Mouse (Mus musculus): ENCODE results near the gene Slc22a14. TPM values are rescaled to one million over a fixed set of nuclear protein-coding genes. Genes with fewer than 3 reads are reported as not detected.
"Not testable (repeated sequence)": the region's sequence is repeated elsewhere in the genome, so short reads cannot be mapped to it uniquely, and the experiment has no call there.

Slc22a14 gene
- polyA plus RNA-seq, 1 experiment from 2014 or later = not detected

- Histone ChIP-seq H3K4me3 (peak overlapping the region; percentile 94; the same call in 1 of the 2 replicates), H3K4me2 (peak overlapping the region; percentile 99), H3K27ac (no peak overlapping the region), H3K9ac (peak overlapping the region; percentile 90; the same call in 1 of the 2 replicates), H3K9me3 (replicated peaks) (no peaks in the 10 kb centered on the region), H3K4me1 (peaks cover 31% of the 10 kb centered on the region), H3K36me3 (ENCODE audit: poor library complexity, severe bottlenecking) (no peaks in the 10 kb centered on the region), H3K27me3 (no peaks in the 10 kb centered on the region)
- ATAC-seq = no peak
- WGBS = 77% methylated on average over 7 of the region's 7 CpGs
Observed at GRCm38 (mm10) chr9:119320446-119320845, 44.9 kb downstream of the Slc22a14 start.

GRCm38 (mm10) chr9:119318891-119319290 is 46.5 kb downstream of the Slc22a14 start:
- H3K27me3 ChIP-seq = no peaks in the 10 kb centered on the region
- no peaks in the 10 kb centered on the region for H3K9me3 ChIP-seq (replicated peaks)
- H3K4me2 ChIP-seq = no peak overlapping the region
- H3K4me1 ChIP-seq = peaks cover 34% of the 10 kb centered on the region
- H3K4me3 ChIP-seq = no peak overlapping the region
- H3K9ac ChIP-seq = no peak overlapping the region
- no peaks in the 10 kb centered on the region for H3K36me3 ChIP-seq (ENCODE audit: poor library complexity, severe bottlenecking)
- ATAC-seq = no peak
- 92% methylated on average over 1 of the region's 1 CpGs for WGBS
- H3K27ac ChIP-seq = no peak overlapping the region

GRCm38 (mm10) chr9:119313096-119313495 is 52.3 kb downstream of the Slc22a14 start:
- WGBS = 91% methylated on average over 10 of the region's 10 CpGs
- H3K4me1 ChIP-seq = peaks cover 5% of the 10 kb centered on the region; the same call in 1 of the 2 replicates
- H3K9me3 ChIP-seq (replicated peaks) = no peaks in the 10 kb centered on the region
- no peak for ATAC-seq
- no peak overlapping the region for H3K27ac ChIP-seq
- no peak overlapping the region for H3K4me3 ChIP-seq
- no peak overlapping the region for H3K9ac ChIP-seq
- no peaks in the 10 kb centered on the region for H3K36me3 ChIP-seq (ENCODE audit: poor library complexity, severe bottlenecking)
- no peak overlapping the region for H3K4me2 ChIP-seq
- H3K27me3 ChIP-seq = no peaks in the 10 kb centered on the region

- Histone ChIP-seq H3K4me2 (no peak overlapping the region), H3K9me3 (replicated peaks) (no peaks in the 10 kb centered on the region), H3K4me1 (no peaks in the 10 kb centered on the region; the same call in 1 of the 2 replicates), H3K27me3 (no peaks in the 10 kb centered on the region), H3K9ac (no peak overlapping the region), H3K4me3 (no peak overlapping the region), H3K36me3 (ENCODE audit: poor library complexity, severe bottlenecking) (no peaks in the 10 kb centered on the region), H3K27ac (no peak overlapping the region)
- ATAC-seq = no peak
- 94% methylated on average over 1 of the region's 1 CpGs for WGBS
Observed at GRCm38 (mm10) chr9:119309067-119309466, 56.3 kb downstream of the Slc22a14 start.

- no peak overlapping the region for H3K4me2 ChIP-seq
- ATAC-seq = no peak
- peaks cover 28% of the 10 kb centered on the region for H3K36me3 ChIP-seq (ENCODE audit: poor library complexity, severe bottlenecking)
- no peaks in the 10 kb centered on the region for H3K27me3 ChIP-seq
- 98% methylated on average over 7 of the region's 7 CpGs for WGBS
- no peaks in the 10 kb centered on the region for H3K9me3 ChIP-seq (replicated peaks)
- H3K4me1 ChIP-seq = no peaks in the 10 kb centered on the region; the same call in 1 of the 2 replicates
- H3K27ac ChIP-seq = no peak overlapping the region
- H3K4me3 ChIP-seq = no peak overlapping the region
- H3K9ac ChIP-seq = no peak overlapping the region
Observed at GRCm38 (mm10) chr9:119305863-119306262, 59.5 kb downstream of the Slc22a14 start.

- WGBS = 84% methylated on average over 3 of the region's 3 CpGs
- Histone ChIP-seq H3K9ac (no peak overlapping the region), H3K27me3 (no peaks in the 10 kb centered on the region), H3K27ac (no peak overlapping the region), H3K4me1 (no peaks in the 10 kb centered on the region), H3K36me3 (ENCODE audit: poor library complexity, severe bottlenecking) (peaks cover 29% of the 10 kb centered on the region), H3K9me3 (replicated peaks) (no peaks in the 10 kb centered on the region), H3K4me2 (no peak overlapping the region), H3K4me3 (no peak overlapping the region)
- no peak for ATAC-seq
Observed at GRCm38 (mm10) chr9:119298563-119298962, 66.8 kb downstream of the Slc22a14 start.

GRCm38 (mm10) chr9:119297696-119298095 is 67.7 kb downstream of the Slc22a14 start:
- Histone ChIP-seq H3K27me3 (no peaks in the 10 kb centered on the region), H3K4me2 (no peak overlapping the region), H3K4me1 (no peaks in the 10 kb centered on the region), H3K27ac (no peak overlapping the region), H3K36me3 (ENCODE audit: poor library complexity, severe bottlenecking) (peaks cover 21% of the 10 kb centered on the region), H3K4me3 (no peak overlapping the region), H3K9ac (no peak overlapping the region), H3K9me3 (replicated peaks) (no peaks in the 10 kb centered on the region)
- 85% methylated on average over 6 of the region's 6 CpGs for WGBS
- no peak for ATAC-seq

GRCm38 (mm10) chr9:119290791-119291190 is 74.6 kb downstream of the Slc22a14 start:
- Histone ChIP-seq H3K9ac (no peak overlapping the region), H3K9me3 (replicated peaks) (no peaks in the 10 kb centered on the region), H3K4me2 (no peak overlapping the region), H3K4me1 (no peaks in the 10 kb centered on the region), H3K36me3 (ENCODE audit: poor library complexity, severe bottlenecking) (peaks cover 24% of the 10 kb centered on the region), H3K27ac (no peak overlapping the region), H3K4me3 (no peak overlapping the region), H3K27me3 (no peaks in the 10 kb centered on the region)
- 72% methylated on average over 3 of the region's 3 CpGs for WGBS
- no peak for ATAC-seq

GRCm38 (mm10) chr9:119280894-119281682 is 84.3 kb downstream of the Slc22a14 start:
- WGBS = 97% methylated on average over 5 of the region's 5 CpGs
- ATAC-seq = no peak
- H3K9me3 ChIP-seq (replicated peaks) = no peaks in the 10 kb centered on the region

GRCm38 (mm10) chr9:119278031-119278430 is 87.3 kb downstream of the Slc22a14 start:
- no peaks in the 10 kb centered on the region for H3K9me3 ChIP-seq (replicated peaks)
- H3K9ac ChIP-seq = no peak overlapping the region
- ATAC-seq = no peak
- H3K4me1 ChIP-seq = peaks cover 6% of the 10 kb centered on the region; the same call in 1 of the 2 replicates
- H3K27me3 ChIP-seq = no peaks in the 10 kb centered on the region
- H3K36me3 ChIP-seq (ENCODE audit: poor library complexity, severe bottlenecking) = peaks cover 24% of the 10 kb centered on the region
- H3K4me2 ChIP-seq = no peak overlapping the region
- H3K4me3 ChIP-seq = no peak overlapping the region
- WGBS = 92% methylated on average over 5 of the region's 5 CpGs
- no peak overlapping the region for H3K27ac ChIP-seq

More at GRCm38 (mm10) chr9:119280894-119281682, 84.3 kb downstream of the Slc22a14 start:
- Histone ChIP-seq H3K27me3 (no peaks in the 10 kb centered on the region), H3K4me1 (peaks cover 6% of the 10 kb centered on the region; the same call in 1 of the 2 replicates), H3K4me2 (no peak overlapping the region), H3K27ac (no peak overlapping the region), H3K36me3 (ENCODE audit: poor library complexity, severe bottlenecking) (peaks cover 30% of the 10 kb centered on the region), H3K9ac (no peak overlapping the region), H3K4me3 (no peak overlapping the region)

GRCm38 (mm10) chr9:119276321-119276720 is 89.0 kb downstream of the Slc22a14 start:
- 0 out of 2 replicates have a peak, but pooled peaks have one; percentile 24 for ATAC-seq
- 76% methylated on average over 7 of the region's 7 CpGs for WGBS
- Histone ChIP-seq H3K27me3 (no peaks in the 10 kb centered on the region), H3K9me3 (replicated peaks) (no peaks in the 10 kb centered on the region), H3K4me1 (peaks cover 6% of the 10 kb centered on the region; the same call in 1 of the 2 replicates), H3K4me2 (no peak overlapping the region), H3K4me3 (no peak overlapping the region), H3K36me3 (ENCODE audit: poor library complexity, severe bottlenecking) (peaks cover 19% of the 10 kb centered on the region), H3K27ac (peak overlapping the region; percentile 31), H3K9ac (no peak overlapping the region)

- WGBS = 100% methylated on average over 5 of the region's 5 CpGs
- not testable (repeated sequence) for H3K27me3 ChIP-seq; H3K4me3 ChIP-seq; ATAC-seq; H3K9ac ChIP-seq; H3K9me3 ChIP-seq (replicated peaks); H3K4me1 ChIP-seq; H3K4me2 ChIP-seq; H3K27ac ChIP-seq
- H3K36me3 ChIP-seq (ENCODE audit: poor library complexity, severe bottlenecking) = peaks cover 18% of the 10 kb centered on the region; the same call in 1 of the 2 replicates
Observed at GRCm38 (mm10) chr9:119274814-119275213, 90.5 kb downstream of the Slc22a14 start.
